Mouse (Mus musculus) heart, adult 2 months (tissue): ENCODE data around the gene Isx. TPM values are rescaled to one million over a fixed set of nuclear protein-coding genes. Genes with fewer than 3 reads are reported as not detected.

Experiments
- DNase-seq, 2 experiments: peaks; one replicate each; pipeline ENCODE4 v3.0.0; 2021
- H3K27ac ChIP-seq: fragments of 200-600 bp; 2 replicates; pipeline ENCODE4 v1.8.1; 2022
- H3K27me3 ChIP-seq: fragments of 200-500 bp; 2 replicates; pipeline ENCODE4 v1.6.1; 2012; ENCODE audit warnings: mild to moderate bottlenecking, low read length, inconsistent platforms, mixed read lengths; ENCODE audit not compliant: control insufficient read depth, insufficient read depth
- H3K36me3 ChIP-seq: fragments of 200-500 bp; 2 replicates; pipeline ENCODE4 v1.6.1; 2012; ENCODE audit warnings: low read length, inconsistent platforms; ENCODE audit not compliant: control insufficient read depth, insufficient read depth
- H3K4me1 ChIP-seq: fragments of 200-500 bp; 2 replicates; pipeline ENCODE4 v1.6.1; 2011; ENCODE audit warnings: low read length; ENCODE audit not compliant: control insufficient read depth, insufficient read depth
- H3K4me3 ChIP-seq: fragments of 200-600 bp; 2 replicates; pipeline ENCODE4 v1.8.1; 2022
- H3K79me2 ChIP-seq: fragments of 200-500 bp; replicated peaks from 2 replicates; pipeline ENCODE4 v1.6.1; 2012; ENCODE audit warnings: mild to moderate bottlenecking, inconsistent platforms, low read length, moderate library complexity, mixed read lengths; ENCODE audit not compliant: control insufficient read depth, insufficient read depth
- H3K9ac ChIP-seq: fragments of 200-500 bp; 2 replicates; pipeline ENCODE4 v1.6.1; 2012; ENCODE audit warnings: low read depth, mild to moderate bottlenecking, control low read depth, inconsistent platforms, low read length, mixed read lengths
- CTCF ChIP-seq: fragments of 200-600 bp; IDR thresholded peaks from 2 replicates; pipeline ENCODE4 v1.8.1; 2022; ENCODE audit warnings: antibody characterized with exemption, mild to moderate bottlenecking, moderate library complexity
- EP300 ChIP-seq: fragments of 200-500 bp; IDR thresholded peaks from 2 replicates; pipeline ENCODE4 v1.6.1; 2011; ENCODE audit warnings: low read depth, low read length, control low read depth; ENCODE audit not compliant: insufficient read depth
- POLR2A ChIP-seq: fragments of 200-500 bp; IDR thresholded peaks from 2 replicates; pipeline ENCODE4 v1.6.1; 2011; ENCODE audit warnings: mild to moderate bottlenecking, low read depth, low read length, control low read depth; ENCODE audit not compliant: insufficient read depth
- WGBS: fragments of 180-500 bp; shearing (Covaris S2); methylation state at CpG from one replicate; pipeline ENCODE4 v1.1.7; 2018; 5-methylcytosine and 5-hydroxymethylcytosine counted together
- intact Hi-C: fragments of 180-260 bp; cut with DNase I; formaldehyde crosslinking; loops from one replicate; pipeline ENCODE4 v1.15.1; 2025
- long read RNA-seq: library from polyadenylated mRNA; stranded (forward); transcript quantifications from one replicate; pipeline ENCODE4 v2.0.0, GENCODE M21; 2021
- polyA plus RNA-seq: library from polyadenylated mRNA; depleted of rRNA; stranded (reverse); fragments of >200 nt; gene quantifications from 2 replicates; pipeline ENCODE4 v1.2.3, GENCODE M21; 2012; rRNA removed
- total RNA-seq, 2 experiments: library from RNA; stranded (reverse); gene quantifications; 2 replicates each; pipeline ENCODE4 v1.2.3; 2021

Gene Isx
- total RNA-seq (under 1 TPM in 1 of 2 experiments, not detected in 1; 0.18 TPM), polyA plus RNA-seq (0.18 TPM in 1 of 2 replicates, not detected in the other)
- long read RNA-seq = 0 reads

GRCm38 (mm10) chr8:74872940-74873339, at the start of gene Isx:
Gene Isx, plus strand, starts transcription at chr8:74873173.
- no peak for TF ChIP-seq POLR2A
- Histone ChIP-seq H3K4me1 (no peaks in the 10 kb centered on the region; the same call in 1 of the 2 replicates), H3K4me3 (no peak within 1 kb of the TSS), H3K9ac (no peak within 1 kb of the TSS), H3K27me3 (no peaks in the 10 kb centered on the region), H3K79me2 (no peaks in the 10 kb centered on the region), H3K36me3 (no peaks in the 10 kb centered on the region), H3K27ac (no peak within 1 kb of the TSS)
- no peak for DNase-seq
- 73% methylated on average over 3 of the region's 3 CpGs for WGBS
- intact Hi-C loops = no loop called here

- TF ChIP-seq CTCF = no peak
- no peak for TF ChIP-seq EP300
- no peak for TF ChIP-seq POLR2A
- H3K27ac ChIP-seq = no peak overlapping the region
- H3K27me3 ChIP-seq = no peaks in the 10 kb centered on the region
- H3K79me2 ChIP-seq = no peaks in the 10 kb centered on the region
- DNase-seq = no peak
- 27% methylated on average over 3 of the region's 3 CpGs for WGBS
- H3K4me3 ChIP-seq = no peak overlapping the region
- no peak overlapping the region for H3K9ac ChIP-seq
- intact Hi-C loops = no loop called here
- no peaks in the 10 kb centered on the region for H3K36me3 ChIP-seq
- H3K4me1 ChIP-seq = no peaks in the 10 kb centered on the region
Measured at GRCm38 (mm10) chr8:74827689-74828088, 45.3 kb upstream of the Isx start.

GRCm38 (mm10) chr8:74831322-74831721, 41.7 kb upstream of the Isx start:
- H3K4me1 ChIP-seq = no peaks in the 10 kb centered on the region
- no peak for TF ChIP-seq CTCF
- intact Hi-C loops = no loop called here
- no peaks in the 10 kb centered on the region for H3K36me3 ChIP-seq
- WGBS = 55% methylated on average over 5 of the region's 5 CpGs
- H3K4me3 ChIP-seq = no peak overlapping the region
- H3K79me2 ChIP-seq = no peaks in the 10 kb centered on the region
- no peaks in the 10 kb centered on the region for H3K27me3 ChIP-seq
- DNase-seq = no peak
- H3K27ac ChIP-seq = no peak overlapping the region
- no peak overlapping the region for H3K9ac ChIP-seq

GRCm38 (mm10) chr8:74834246-74834645, 38.7 kb upstream of the Isx start:
- intact Hi-C loops = no loop called here
- Histone ChIP-seq H3K27ac (no peak overlapping the region), H3K36me3 (no peaks in the 10 kb centered on the region), H3K27me3 (no peaks in the 10 kb centered on the region), H3K79me2 (no peaks in the 10 kb centered on the region), H3K9ac (no peak overlapping the region), H3K4me3 (no peak overlapping the region), H3K4me1 (no peaks in the 10 kb centered on the region)
- DNase-seq = no peak
- 48% methylated on average over 1 of the region's 1 CpGs for WGBS
- no peak for TF ChIP-seq CTCF
- no peak for TF ChIP-seq EP300
- TF ChIP-seq POLR2A = no peak

- no peak for TF ChIP-seq CTCF
- TF ChIP-seq EP300 = no peak
- TF ChIP-seq POLR2A = no peak
- intact Hi-C loops = no loop called here
- no peaks in the 10 kb centered on the region for H3K27me3 ChIP-seq
- no peaks in the 10 kb centered on the region for H3K36me3 ChIP-seq
- no peaks in the 10 kb centered on the region for H3K79me2 ChIP-seq
- DNase-seq = no peak
- H3K4me3 ChIP-seq = no peak overlapping the region
- H3K4me1 ChIP-seq = no peaks in the 10 kb centered on the region
- H3K9ac ChIP-seq = no peak overlapping the region
- WGBS = 21% methylated on average over 12 of the region's 12 CpGs
- H3K27ac ChIP-seq = no peak overlapping the region
Measured at GRCm38 (mm10) chr8:74847376-74848048, 25.5 kb upstream of the Isx start.

- WGBS = 88% methylated on average over 1 of the region's 1 CpGs
- TF ChIP-seq CTCF (no peak), POLR2A (no peak), EP300 (no peak)
- Histone ChIP-seq H3K27me3 (no peaks in the 10 kb centered on the region), H3K79me2 (no peaks in the 10 kb centered on the region), H3K9ac (no peak overlapping the region), H3K27ac (no peak overlapping the region), H3K4me3 (no peak overlapping the region), H3K4me1 (no peaks in the 10 kb centered on the region), H3K36me3 (no peaks in the 10 kb centered on the region)
- intact Hi-C loops = no loop called here
- no peak for DNase-seq
Measured at GRCm38 (mm10) chr8:74848707-74849106, 24.3 kb upstream of the Isx start.
